Mouse (Mus musculus) adrenal gland (tissue): ENCODE results near the gene Fam102b.

Experiments used
- intact Hi-C: fragments of 180-260 bp; cut with DNase I; formaldehyde crosslinking; loops from one replicate; pipeline ENCODE4 v1.15.1; 2025
- long read RNA-seq, 2 experiments: library from polyadenylated mRNA; unstranded; transcript quantifications; one replicate each; pipeline ENCODE4 v2.0.0; 2020; ENCODE audit warnings: borderline replicate concordance in 1 of 2; ENCODE audit not compliant: insufficient replicate concordance in 1 of 2

The Fam102b gene
- long read RNA-seq, experiment 1, partial matches to known transcripts: 0 of 1 reads
- long read RNA-seq, experiment 1, other reads (novel, unspliced or antisense): 1 of 1 reads
- long read RNA-seq, experiment 2, partial matches to known transcripts: 0 of 2 reads
- long read RNA-seq, experiment 2, other reads (novel, unspliced or antisense): 2 of 2 reads

- intact Hi-C loops: loop anchor here (10.0 kb wide), 1 partner anchor 113 kb away; the partner anchor contains the start of gene Prpf38b
These were observed at the start of gene Fam102b for GRCm38 (mm10) chr3:109027515-109027987. Gene Fam102b, minus strand, starts transcription at chr3:109027607.

- intact Hi-C loops: loop anchor here (2.0 to 5.0 kb wide), 3 partner anchors 38 to 146 kb away; no protein-coding TSS in a partner anchor
These were observed 35.6 kb upstream of the Fam102b start for GRCm38 (mm10) chr3:109062989-109063388.

- intact Hi-C loops: loop anchor here (2.0 to 5.0 kb wide), 3 partner anchors 38 to 145 kb away; no protein-coding TSS in a partner anchor
These were observed 35.0 kb upstream of the Fam102b start for GRCm38 (mm10) chr3:109062391-109062790.

- intact Hi-C loops: loop anchor here (5.0 kb wide), 2 partner anchors 83 to 143 kb away; no protein-coding TSS in a partner anchor
These were observed 32.5 kb upstream of the Fam102b start for GRCm38 (mm10) chr3:109059903-109060302.

GRCm38 (mm10) chr3:109051946-109052331 lies 24.5 kb upstream of the Fam102b start:
- intact Hi-C loops: no loop called here

GRCm38 (mm10) chr3:109051056-109051945 lies 23.9 kb upstream of the Fam102b start:
- intact Hi-C loops: no loop called here

- intact Hi-C loops: no loop called here
These were observed 20.4 kb upstream of the Fam102b start for GRCm38 (mm10) chr3:109047707-109048283.

- intact Hi-C loops: no loop called here
These were observed 19.0 kb upstream of the Fam102b start for GRCm38 (mm10) chr3:109046428-109046827.

- intact Hi-C loops: no loop called here
These were observed 16.0 kb upstream of the Fam102b start for GRCm38 (mm10) chr3:109043395-109043794.

- intact Hi-C loops: no loop called here
These were observed 13.5 kb upstream of the Fam102b start for GRCm38 (mm10) chr3:109040908-109041307.

- intact Hi-C loops: no loop called here
These were observed 7.0 kb upstream of the Fam102b start for GRCm38 (mm10) chr3:109034411-109034810.

- intact Hi-C loops: no loop called here
These were observed 4.9 kb upstream of the Fam102b start for GRCm38 (mm10) chr3:109032306-109032705.

GRCm38 (mm10) chr3:109031626-109032025 lies 4.2 kb upstream of the Fam102b start:
- intact Hi-C loops: no loop called here

- intact Hi-C loops: no loop called here
These were observed 3.4 kb upstream of the Fam102b start for GRCm38 (mm10) chr3:109030817-109031216.

- intact Hi-C loops: loop anchor here (10.0 kb wide), 1 partner anchor 115 kb away; the partner anchor contains the start of gene Prpf38b
These were observed 2.3 kb upstream of the Fam102b start for GRCm38 (mm10) chr3:109029661-109030060.

GRCm38 (mm10) chr3:109026991-109027470 lies 376 bp downstream of the Fam102b start:
- intact Hi-C loops: loop anchor here (10.0 kb wide), 1 partner anchor 112 kb away; the partner anchor contains the start of gene Prpf38b

- intact Hi-C loops: loop anchor here (10.0 kb wide), 1 partner anchor 112 kb away; the partner anchor contains the start of gene Prpf38b
These were observed 881 bp downstream of the Fam102b start for GRCm38 (mm10) chr3:109026462-109026990.

GRCm38 (mm10) chr3:109025579-109025978 lies 1.8 kb downstream of the Fam102b start:
- intact Hi-C loops: loop anchor here (2.0 to 10.0 kb wide), 2 partner anchors 37 to 111 kb away; partner anchors contain the start of gene Prpf38b

- intact Hi-C loops: loop anchor here (10.0 kb wide), 1 partner anchor 108 kb away; the partner anchor contains the start of gene Prpf38b
These were observed 4.3 kb downstream of the Fam102b start for GRCm38 (mm10) chr3:109023066-109023465.

- intact Hi-C loops: loop anchor here (10.0 kb wide), 1 partner anchor 107 kb away; the partner anchor contains the start of gene Prpf38b
These were observed 5.5 kb downstream of the Fam102b start for GRCm38 (mm10) chr3:109021720-109022516.
